Mouse (Mus musculus): ENCODE data around the gene Pcid2. TPM values are rescaled to one million over a fixed set of nuclear protein-coding genes. Genes with fewer than 3 reads are reported as not detected.
"Not testable (repeated sequence)": the region's sequence is repeated elsewhere in the genome, so short reads cannot be mapped to it uniquely, and the experiment has no call there.

The Pcid2 gene
- polyA plus RNA-seq, 1 experiment, result 17.3 TPM

DNA sequence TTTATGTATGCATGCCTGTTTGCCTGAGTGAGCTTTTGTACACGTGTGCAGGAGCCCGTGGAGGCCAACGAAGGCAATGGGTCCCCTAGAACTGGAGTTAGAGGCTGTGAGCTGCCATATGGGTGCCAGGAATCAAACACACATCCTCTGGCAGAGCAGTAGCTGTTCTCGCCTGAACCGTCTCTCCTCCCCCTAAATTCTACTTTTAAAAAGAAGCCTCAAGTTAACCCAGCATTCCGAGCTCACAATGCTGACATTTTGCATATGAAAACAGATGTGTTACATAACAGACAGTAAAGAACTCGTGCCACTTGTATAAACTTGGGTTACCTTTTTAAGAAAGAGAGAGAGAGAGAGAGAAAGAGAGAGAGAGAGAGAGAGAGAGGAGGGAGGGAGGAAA lies 27.7 kb downstream of the Pcid2 start:
- H3K36me3 ChIP-seq (ENCODE audit: control insufficient read depth, insufficient read depth, low read length), result no peaks in the 10 kb centered on the region; the same call in 1 of the 2 replicates
- no peaks in the 10 kb centered on the region for H3K27me3 ChIP-seq (replicated peaks; ENCODE audit: control insufficient read depth, insufficient read depth, low read length)

DNA sequence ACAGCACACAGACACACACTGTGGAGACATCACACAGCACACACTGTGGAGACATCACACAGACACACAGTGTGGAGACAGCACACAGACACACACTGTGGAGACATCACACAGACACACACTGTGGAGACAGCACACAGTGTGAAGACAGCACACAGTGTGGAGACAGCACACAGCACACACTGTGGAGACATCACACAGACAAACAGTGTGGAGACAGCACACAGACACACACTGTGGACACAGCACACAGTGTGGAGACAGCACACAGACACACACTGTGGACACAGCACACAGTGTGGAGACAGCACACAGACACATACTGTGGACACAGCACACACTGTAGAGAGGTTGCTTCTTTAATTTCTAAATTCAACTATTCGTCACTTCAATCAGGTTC lies 29.7 kb downstream of the Pcid2 start:
- H3K4me1 ChIP-seq (ENCODE audit: control insufficient read depth, insufficient read depth, low read length); H3K36me3 ChIP-seq (ENCODE audit: control insufficient read depth, insufficient read depth, low read length); H3K4me3 ChIP-seq (ENCODE audit: insufficient read depth, low read depth, low read length); DNase-seq; H3K27ac ChIP-seq (ENCODE audit: insufficient read depth, low read depth, low read length); H3K27me3 ChIP-seq (replicated peaks; ENCODE audit: control insufficient read depth, insufficient read depth, low read length): not testable (repeated sequence)
- WGBS, result 73% methylated on average over 1 of the region's 1 CpGs

More for the DNA sequence above, 27.7 kb downstream of the Pcid2 start:
- DNase-seq, result no peak
- H3K4me1 ChIP-seq (ENCODE audit: control insufficient read depth, insufficient read depth, low read length), result no peaks in the 10 kb centered on the region
- TF ChIP-seq POLR2A (IDR thresholded peaks at IDR 0.05; ENCODE audit: low read depth, low read length) (no peak), CTCF (conservative IDR thresholded peaks at IDR 0.05; ENCODE audit: insufficient read depth, insufficient read length, low read depth, low read length) (no peak)
- H3K27ac ChIP-seq (ENCODE audit: insufficient read depth, low read depth, low read length), result no peak overlapping the region
- WGBS, result 81% methylated on average over 7 of the region's 7 CpGs
- H3K4me3 ChIP-seq (ENCODE audit: insufficient read depth, low read depth, low read length), result no peak overlapping the region

DNA sequence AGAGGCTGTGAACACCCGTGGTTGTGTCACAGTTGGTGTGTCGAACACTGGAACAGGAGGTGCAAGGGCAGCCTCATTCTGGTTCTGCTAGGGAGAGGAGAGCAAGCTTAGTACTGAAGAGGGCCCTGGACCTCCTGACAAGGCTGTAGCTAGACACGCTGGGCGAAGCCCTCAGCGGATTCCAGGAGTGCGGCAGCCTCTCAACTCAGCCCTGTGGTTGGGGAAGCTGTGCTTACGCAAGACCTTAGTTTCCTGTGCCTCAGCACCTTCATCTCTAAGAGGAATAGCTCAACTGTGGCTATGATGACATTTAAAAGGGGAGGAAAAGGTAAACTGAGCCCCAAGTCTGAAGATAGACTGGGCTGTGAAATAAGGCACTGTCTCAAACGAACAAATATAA lies 30.2 kb downstream of the Pcid2 start:
- DNase-seq, result no peak
- H3K36me3 ChIP-seq (ENCODE audit: control insufficient read depth, insufficient read depth, low read length), result no peaks in the 10 kb centered on the region; the same call in 1 of the 2 replicates
- WGBS, result 90% methylated on average over 8 of the region's 8 CpGs
- TF ChIP-seq CTCF (conservative IDR thresholded peaks at IDR 0.05; ENCODE audit: insufficient read depth, insufficient read length, low read depth, low read length) (no peak), POLR2A (IDR thresholded peaks at IDR 0.05; ENCODE audit: low read depth, low read length) (no peak)
- H3K27ac ChIP-seq (ENCODE audit: insufficient read depth, low read depth, low read length), result no peak overlapping the region
- H3K27me3 ChIP-seq (replicated peaks; ENCODE audit: control insufficient read depth, insufficient read depth, low read length), result no peaks in the 10 kb centered on the region
- no peaks in the 10 kb centered on the region for H3K4me1 ChIP-seq (ENCODE audit: control insufficient read depth, insufficient read depth, low read length)
- no peak overlapping the region for H3K4me3 ChIP-seq (ENCODE audit: insufficient read depth, low read depth, low read length)

DNA sequence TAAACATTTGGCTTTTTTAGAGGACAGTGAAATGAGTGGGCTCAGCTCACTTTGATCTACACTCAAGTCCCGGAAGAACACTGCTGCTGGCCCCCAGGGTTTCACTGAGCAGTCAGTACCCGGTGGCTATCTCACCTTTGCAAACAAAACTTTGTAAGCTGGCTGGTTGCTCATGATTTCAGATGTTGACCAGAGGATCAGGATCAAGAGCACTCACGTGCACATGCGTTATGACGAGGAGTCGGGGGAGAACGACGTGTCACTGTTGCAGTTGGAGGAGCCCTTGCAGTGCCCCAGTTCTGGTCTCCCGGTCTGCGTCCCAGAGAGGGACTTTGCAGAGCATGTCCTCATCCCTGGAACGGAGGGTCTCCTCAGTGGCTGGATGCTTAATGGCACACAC lies 32.0 kb downstream of the Pcid2 start:
- H3K36me3 ChIP-seq (ENCODE audit: control insufficient read depth, insufficient read depth, low read length), result no peaks in the 10 kb centered on the region
- WGBS, result 95% methylated on average over 11 of the region's 11 CpGs
- no peak for TF ChIP-seq CTCF (conservative IDR thresholded peaks at IDR 0.05; ENCODE audit: insufficient read depth, insufficient read length, low read depth, low read length)
- no peak for TF ChIP-seq POLR2A (IDR thresholded peaks at IDR 0.05; ENCODE audit: low read depth, low read length)

DNA sequence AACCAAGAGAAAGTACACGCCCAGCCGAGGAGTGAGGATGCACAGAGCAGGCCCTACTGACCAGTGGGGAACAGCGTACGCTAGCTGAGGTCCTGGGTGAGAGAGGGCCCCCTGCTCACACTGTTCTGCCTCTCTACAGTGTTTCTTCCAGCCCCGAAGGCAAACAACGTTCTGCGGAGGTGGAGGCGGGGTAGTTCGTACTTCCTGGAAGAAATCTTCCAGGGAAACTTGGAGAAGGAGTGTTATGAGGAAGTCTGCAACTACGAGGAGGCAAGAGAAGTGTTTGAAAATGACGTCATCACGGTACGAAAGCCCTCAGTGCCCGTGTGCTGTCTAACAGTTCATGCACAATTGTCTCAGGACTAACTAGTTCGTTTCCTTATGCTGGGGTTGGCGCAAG lies 42.1 kb downstream of the Pcid2 start:
- TF ChIP-seq POLR2A (IDR thresholded peaks at IDR 0.05; ENCODE audit: low read depth, low read length) (no peak), CTCF (conservative IDR thresholded peaks at IDR 0.05; ENCODE audit: insufficient read depth, insufficient read length, low read depth, low read length) (no peak)
- 75% methylated on average over 16 of the region's 16 CpGs for WGBS
- Histone ChIP-seq H3K27me3 (replicated peaks; ENCODE audit: control insufficient read depth, insufficient read depth, low read length) (no peaks in the 10 kb centered on the region), H3K4me1 (ENCODE audit: control insufficient read depth, insufficient read depth, low read length) (peaks cover 3% of the 10 kb centered on the region; the same call in 1 of the 2 replicates), H3K4me3 (ENCODE audit: insufficient read depth, low read depth, low read length) (no peak overlapping the region), H3K36me3 (ENCODE audit: control insufficient read depth, insufficient read depth, low read length) (no peaks in the 10 kb centered on the region), H3K27ac (ENCODE audit: insufficient read depth, low read depth, low read length) (no peak overlapping the region)
- DNase-seq, result no peak

More for the DNA sequence above, 32.0 kb downstream of the Pcid2 start:
- Histone ChIP-seq H3K27ac (ENCODE audit: insufficient read depth, low read depth, low read length) (no peak overlapping the region), H3K4me3 (ENCODE audit: insufficient read depth, low read depth, low read length) (no peak overlapping the region), H3K4me1 (ENCODE audit: control insufficient read depth, insufficient read depth, low read length) (no peaks in the 10 kb centered on the region), H3K27me3 (replicated peaks; ENCODE audit: control insufficient read depth, insufficient read depth, low read length) (no peaks in the 10 kb centered on the region)
- DNase-seq, result no peak

DNA sequence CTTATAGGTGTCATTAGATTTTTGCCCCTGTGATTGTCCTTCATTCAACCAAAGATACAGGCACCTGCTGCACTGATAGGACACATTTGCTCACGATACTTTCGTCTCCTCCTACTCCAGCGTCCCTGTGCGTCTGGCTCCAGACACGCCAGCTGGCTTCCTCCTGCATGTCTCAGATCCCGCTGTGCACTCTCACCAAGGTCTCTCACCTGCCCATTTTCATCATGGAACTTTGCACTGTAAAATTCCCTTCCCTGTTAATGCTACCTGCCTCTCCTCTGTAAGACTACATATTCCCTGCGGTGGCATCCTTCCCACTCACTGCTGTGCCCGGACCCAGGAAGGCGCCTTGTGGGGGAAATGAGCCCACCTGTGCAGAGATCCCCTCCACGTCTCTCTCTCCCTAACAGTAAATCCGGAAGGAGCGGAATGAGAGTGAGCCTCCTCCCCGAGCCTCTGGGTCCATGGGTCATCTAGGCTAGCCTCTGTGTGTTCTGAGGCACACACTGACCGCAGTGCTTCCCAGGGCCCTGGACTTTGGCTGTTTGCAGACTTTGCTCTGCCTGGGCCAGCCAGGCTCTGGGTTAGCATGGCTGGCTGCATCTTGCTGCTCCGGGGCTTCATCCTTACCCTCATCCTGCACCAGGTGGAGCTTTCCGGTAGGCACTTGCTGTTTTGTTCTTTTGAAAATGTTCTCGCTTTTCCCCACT lies 44.7 kb downstream of the Pcid2 start, which contains the start of gene Proz:
Gene Proz (plus strand): TSS at position 474 of the 710 bp plus-strand sequence.
- H3K27me3 ChIP-seq (replicated peaks; ENCODE audit: control insufficient read depth, insufficient read depth, low read length), result no peaks in the 10 kb centered on the region
- TF ChIP-seq CTCF (conservative IDR thresholded peaks at IDR 0.05; ENCODE audit: insufficient read depth, insufficient read length, low read depth, low read length), result no peak
- TF ChIP-seq POLR2A (IDR thresholded peaks at IDR 0.05; ENCODE audit: low read depth, low read length), result no peak
- H3K27ac ChIP-seq (ENCODE audit: insufficient read depth, low read depth, low read length), result peak within 1 kb of the TSS; percentile 90
- peak within 1 kb of the TSS; percentile 38 for H3K4me3 ChIP-seq (ENCODE audit: insufficient read depth, low read depth, low read length)
- WGBS, result 50% methylated on average over 17 of the region's 17 CpGs
- H3K36me3 ChIP-seq (ENCODE audit: control insufficient read depth, insufficient read depth, low read length), result no peaks in the 10 kb centered on the region
- peaks cover 3% of the 10 kb centered on the region; the same call in 1 of the 2 replicates for H3K4me1 ChIP-seq (ENCODE audit: control insufficient read depth, insufficient read depth, low read length)
- DNase-seq, result peak; percentile 91

DNA sequence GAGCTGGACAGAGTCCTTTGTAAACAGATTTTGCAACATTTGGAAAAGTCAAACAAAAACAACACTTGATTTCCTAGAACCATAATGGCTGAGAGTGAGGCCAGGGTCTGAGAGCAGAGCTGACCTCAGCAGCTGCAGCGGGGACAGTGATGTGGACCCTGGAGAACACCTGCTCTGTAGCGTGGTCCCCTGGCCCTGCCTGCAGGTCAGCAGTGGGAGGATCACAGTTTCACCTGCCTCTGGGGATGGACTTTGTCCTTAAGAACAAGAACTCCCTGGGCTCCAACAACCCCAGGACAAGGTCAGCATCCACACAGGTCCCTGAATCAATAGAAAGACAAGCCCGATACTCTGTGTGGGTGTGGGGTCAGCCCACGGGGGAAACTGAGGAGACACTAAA lies 47.9 kb downstream of the Pcid2 start:
- H3K27ac ChIP-seq (ENCODE audit: insufficient read depth, low read depth, low read length), result no peak overlapping the region
- H3K4me1 ChIP-seq (ENCODE audit: control insufficient read depth, insufficient read depth, low read length), result peaks cover 3% of the 10 kb centered on the region; the same call in 1 of the 2 replicates
- WGBS, result 52% methylated on average over 4 of the region's 4 CpGs
- no peaks in the 10 kb centered on the region for H3K27me3 ChIP-seq (replicated peaks; ENCODE audit: control insufficient read depth, insufficient read depth, low read length)
- DNase-seq, result peak; percentile 72
- H3K4me3 ChIP-seq (ENCODE audit: insufficient read depth, low read depth, low read length), result no peak overlapping the region
- H3K36me3 ChIP-seq (ENCODE audit: control insufficient read depth, insufficient read depth, low read length), result no peaks in the 10 kb centered on the region
- TF ChIP-seq CTCF (conservative IDR thresholded peaks at IDR 0.05; ENCODE audit: insufficient read depth, insufficient read length, low read depth, low read length) (no peak), POLR2A (IDR thresholded peaks at IDR 0.05; ENCODE audit: low read depth, low read length) (no peak)
